Mouse (Mus musculus): ENCODE data around the gene Mphosph9. TPM values are rescaled to one million over a fixed set of nuclear protein-coding genes. Genes with fewer than 3 reads are reported as not detected.
A peak's percentile ranks its signal among the peaks of the same experiment; 100 is the strongest.
"Not testable (repeated sequence)": the region's sequence is repeated elsewhere in the genome, so short reads cannot be mapped to it uniquely, and the experiment has no call there.

The Mphosph9 gene
- polyA plus RNA-seq, 1 experiment from 2014 or later = 6.6 TPM

GRCm38 (mm10) chr5:124223574-124223973 lies 104.2 kb downstream of the Mphosph9 start:
- no peak overlapping the region for H3K9ac ChIP-seq (ENCODE audit: low read depth, low read length)
- no peaks in the 10 kb centered on the region for H3K9me3 ChIP-seq (ENCODE audit: control insufficient read depth, low read length)

GRCm38 (mm10) chr5:124222696-124223095 lies 105.1 kb downstream of the Mphosph9 start:
- no peaks in the 10 kb centered on the region for H3K27me3 ChIP-seq (replicated peaks; ENCODE audit: control insufficient read depth, insufficient read depth, low read length)
- H3K4me3 ChIP-seq (ENCODE audit: low read length) = no peak overlapping the region
- H3K4me1 ChIP-seq (ENCODE audit: control insufficient read depth, insufficient read depth, low read length) = peaks cover 16% of the 10 kb centered on the region
- 78% methylated on average over 11 of the region's 11 CpGs for WGBS
- no peaks in the 10 kb centered on the region for H3K9me3 ChIP-seq (ENCODE audit: control insufficient read depth, low read length)
- no peaks in the 10 kb centered on the region for H3K36me3 ChIP-seq (ENCODE audit: control insufficient read depth, insufficient read depth, low read length)
- no peak overlapping the region for H3K4me2 ChIP-seq (ENCODE audit: low read depth, low read length)
- H3K9ac ChIP-seq (ENCODE audit: low read depth, low read length) = no peak overlapping the region
- no peak overlapping the region for H3K27ac ChIP-seq (ENCODE audit: low read length)
- ATAC-seq = no peak

More at GRCm38 (mm10) chr5:124223574-124223973, 104.2 kb downstream of the Mphosph9 start:
- H3K27me3 ChIP-seq (replicated peaks; ENCODE audit: control insufficient read depth, insufficient read depth, low read length) = no peaks in the 10 kb centered on the region
- H3K4me2 ChIP-seq (ENCODE audit: low read depth, low read length) = no peak overlapping the region
- H3K4me3 ChIP-seq (ENCODE audit: low read length) = no peak overlapping the region
- no peaks in the 10 kb centered on the region for H3K36me3 ChIP-seq (ENCODE audit: control insufficient read depth, insufficient read depth, low read length)
- ATAC-seq = no peak
- peaks cover 16% of the 10 kb centered on the region for H3K4me1 ChIP-seq (ENCODE audit: control insufficient read depth, insufficient read depth, low read length)
- 79% methylated on average over 8 of the region's 8 CpGs for WGBS
- H3K27ac ChIP-seq (ENCODE audit: low read length) = no peak overlapping the region

DNA sequence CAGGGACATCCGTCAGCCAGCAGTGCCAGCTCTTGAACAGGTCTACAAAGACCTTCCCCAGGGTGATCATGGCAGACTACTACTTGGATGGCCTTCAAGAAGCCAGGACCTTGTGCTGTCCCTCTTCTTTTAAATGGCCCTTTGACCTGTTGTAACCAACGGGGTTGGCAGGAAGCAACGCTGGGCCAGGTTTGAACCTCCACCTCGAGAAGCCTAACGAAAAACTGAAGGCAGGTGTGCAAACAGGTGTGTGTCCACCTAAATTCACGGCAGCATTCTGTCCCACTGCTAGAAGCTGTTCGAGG lies 106.1 kb downstream of the Mphosph9 start:
- H3K4me1 ChIP-seq (ENCODE audit: control insufficient read depth, insufficient read depth, low read length) = peaks cover 11% of the 10 kb centered on the region
- H3K9me3 ChIP-seq (ENCODE audit: control insufficient read depth, low read length) = no peaks in the 10 kb centered on the region
- H3K36me3 ChIP-seq (ENCODE audit: control insufficient read depth, insufficient read depth, low read length) = no peaks in the 10 kb centered on the region
- no peak overlapping the region for H3K9ac ChIP-seq (ENCODE audit: low read depth, low read length)
- no peak overlapping the region for H3K4me2 ChIP-seq (ENCODE audit: low read depth, low read length)
- no peak overlapping the region for H3K4me3 ChIP-seq (ENCODE audit: low read length)
- H3K27me3 ChIP-seq (replicated peaks; ENCODE audit: control insufficient read depth, insufficient read depth, low read length) = no peaks in the 10 kb centered on the region
- H3K27ac ChIP-seq (ENCODE audit: low read length) = peak overlapping the region; percentile 20; the same call in 1 of the 2 replicates
- 79% methylated on average over 7 of the region's 7 CpGs for WGBS
- ATAC-seq = no peak

DNA sequence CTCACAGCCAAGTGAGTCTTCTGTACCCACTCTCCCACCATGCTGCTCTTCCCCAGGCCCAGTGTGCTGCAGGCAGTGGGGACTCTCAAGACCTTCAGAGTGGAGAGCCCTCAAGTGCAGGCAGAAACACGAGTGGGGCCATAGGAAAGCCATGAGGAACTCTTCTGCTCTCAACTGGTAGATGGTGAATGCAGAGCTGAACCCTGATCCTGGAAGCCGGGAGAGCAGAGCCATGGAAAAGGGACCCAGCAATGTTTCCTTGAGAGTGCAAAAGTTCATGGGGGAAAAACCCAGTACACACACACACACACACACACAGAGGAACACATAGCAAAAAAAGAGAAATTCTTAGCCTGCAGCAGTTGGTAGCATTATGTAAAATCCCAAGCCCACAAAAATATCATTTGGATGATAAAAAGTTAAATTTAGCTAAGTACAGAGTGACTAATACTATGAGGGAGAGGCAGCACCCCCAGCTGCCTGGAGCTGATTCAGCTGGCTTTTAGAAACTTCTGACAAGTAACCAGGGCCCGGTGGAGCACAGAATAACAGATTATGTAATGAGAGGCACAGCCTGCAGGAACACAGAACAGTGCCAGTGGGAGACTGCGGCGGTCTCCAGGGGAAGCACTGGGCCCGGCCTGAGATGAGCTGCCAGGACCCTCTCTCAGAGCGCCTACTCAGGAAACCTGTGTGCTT lies 106.6 kb downstream of the Mphosph9 start:
- WGBS = 54% methylated on average over 7 of the region's 7 CpGs
- peak; percentile 42; the same call in 1 of the 2 replicates for ATAC-seq
- no peak overlapping the region for H3K4me2 ChIP-seq (ENCODE audit: low read depth, low read length)
- H3K4me1 ChIP-seq (ENCODE audit: control insufficient read depth, insufficient read depth, low read length) = peaks cover 11% of the 10 kb centered on the region
- H3K27ac ChIP-seq (ENCODE audit: low read length) = peak overlapping the region; percentile 20; the same call in 1 of the 2 replicates
- H3K27me3 ChIP-seq (replicated peaks; ENCODE audit: control insufficient read depth, insufficient read depth, low read length) = no peaks in the 10 kb centered on the region
- H3K4me3 ChIP-seq (ENCODE audit: low read length) = no peak overlapping the region
- H3K36me3 ChIP-seq (ENCODE audit: control insufficient read depth, insufficient read depth, low read length) = no peaks in the 10 kb centered on the region
- H3K9me3 ChIP-seq (ENCODE audit: control insufficient read depth, low read length) = no peaks in the 10 kb centered on the region
- no peak overlapping the region for H3K9ac ChIP-seq (ENCODE audit: low read depth, low read length)

DNA sequence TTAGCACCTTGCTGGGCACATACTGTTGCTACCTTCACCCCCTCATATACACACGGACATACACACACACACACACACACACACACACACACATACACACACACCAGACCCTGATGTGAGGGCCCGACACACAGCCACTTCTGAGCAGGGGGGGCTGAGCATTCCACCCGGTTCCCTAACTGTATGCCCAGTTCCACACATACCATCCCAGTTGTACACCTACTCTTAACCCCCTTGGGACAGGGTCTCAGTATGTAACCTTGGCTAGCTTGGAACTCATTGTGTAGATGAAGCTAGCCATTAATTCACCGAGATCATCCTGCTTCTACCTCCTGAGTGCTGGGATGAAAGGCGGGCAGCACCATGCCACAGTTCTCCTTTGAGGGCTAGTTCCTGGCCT lies 107.2 kb downstream of the Mphosph9 start:
- Histone ChIP-seq H3K36me3 (ENCODE audit: control insufficient read depth, insufficient read depth, low read length) (no peaks in the 10 kb centered on the region), H3K27ac (ENCODE audit: low read length) (no peak overlapping the region), H3K4me2 (ENCODE audit: low read depth, low read length) (no peak overlapping the region), H3K4me3 (ENCODE audit: low read length) (no peak overlapping the region), H3K27me3 (replicated peaks; ENCODE audit: control insufficient read depth, insufficient read depth, low read length) (no peaks in the 10 kb centered on the region), H3K9ac (ENCODE audit: low read depth, low read length) (no peak overlapping the region), H3K4me1 (ENCODE audit: control insufficient read depth, insufficient read depth, low read length) (peaks cover 11% of the 10 kb centered on the region), H3K9me3 (ENCODE audit: control insufficient read depth, low read length) (no peaks in the 10 kb centered on the region)
- WGBS = 83% methylated on average over 5 of the region's 5 CpGs
- no peak for ATAC-seq

- peaks cover 11% of the 10 kb centered on the region for H3K4me1 ChIP-seq (ENCODE audit: control insufficient read depth, insufficient read depth, low read length)
- H3K27ac ChIP-seq (ENCODE audit: low read length) = no peak overlapping the region
- no peak overlapping the region for H3K4me2 ChIP-seq (ENCODE audit: low read depth, low read length)
- H3K27me3 ChIP-seq (replicated peaks; ENCODE audit: control insufficient read depth, insufficient read depth, low read length) = no peaks in the 10 kb centered on the region
- no peaks in the 10 kb centered on the region for H3K36me3 ChIP-seq (ENCODE audit: control insufficient read depth, insufficient read depth, low read length)
- H3K4me3 ChIP-seq (ENCODE audit: low read length) = no peak overlapping the region
- no peaks in the 10 kb centered on the region for H3K9me3 ChIP-seq (ENCODE audit: control insufficient read depth, low read length)
- WGBS = 85% methylated on average over 10 of the region's 10 CpGs
- no peak for ATAC-seq
- H3K9ac ChIP-seq (ENCODE audit: low read depth, low read length) = no peak overlapping the region
These were observed 108.3 kb downstream of the Mphosph9 start for GRCm38 (mm10) chr5:124219431-124219830.

DNA sequence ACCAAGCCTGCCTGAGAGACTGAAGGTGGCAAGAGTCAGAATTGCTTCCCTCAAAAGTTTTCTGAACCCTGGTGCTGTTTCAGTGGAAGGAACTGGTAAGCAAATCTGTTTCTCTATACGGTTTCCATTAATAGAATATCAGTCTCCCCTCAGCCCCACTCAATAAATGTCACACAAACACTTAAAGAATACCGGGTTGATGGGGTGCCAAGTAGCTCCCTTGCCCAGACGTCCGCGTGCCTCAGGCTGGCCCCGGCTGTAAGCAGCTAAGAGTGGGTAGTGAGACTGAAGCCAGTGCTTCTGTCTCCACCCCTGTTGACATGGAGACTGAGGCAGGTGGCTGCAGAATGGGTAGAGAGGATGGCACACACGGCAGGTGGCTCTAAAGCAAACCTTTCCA lies 108.8 kb downstream of the Mphosph9 start:
- Histone ChIP-seq H3K4me2 (ENCODE audit: low read depth, low read length) (no peak overlapping the region), H3K9ac (ENCODE audit: low read depth, low read length) (no peak overlapping the region), H3K27me3 (replicated peaks; ENCODE audit: control insufficient read depth, insufficient read depth, low read length) (no peaks in the 10 kb centered on the region), H3K4me1 (ENCODE audit: control insufficient read depth, insufficient read depth, low read length) (peaks cover 11% of the 10 kb centered on the region), H3K4me3 (ENCODE audit: low read length) (no peak overlapping the region), H3K9me3 (ENCODE audit: control insufficient read depth, low read length) (no peaks in the 10 kb centered on the region), H3K27ac (ENCODE audit: low read length) (no peak overlapping the region), H3K36me3 (ENCODE audit: control insufficient read depth, insufficient read depth, low read length) (no peaks in the 10 kb centered on the region)
- 66% methylated on average over 7 of the region's 7 CpGs for WGBS
- no peak for ATAC-seq

DNA sequence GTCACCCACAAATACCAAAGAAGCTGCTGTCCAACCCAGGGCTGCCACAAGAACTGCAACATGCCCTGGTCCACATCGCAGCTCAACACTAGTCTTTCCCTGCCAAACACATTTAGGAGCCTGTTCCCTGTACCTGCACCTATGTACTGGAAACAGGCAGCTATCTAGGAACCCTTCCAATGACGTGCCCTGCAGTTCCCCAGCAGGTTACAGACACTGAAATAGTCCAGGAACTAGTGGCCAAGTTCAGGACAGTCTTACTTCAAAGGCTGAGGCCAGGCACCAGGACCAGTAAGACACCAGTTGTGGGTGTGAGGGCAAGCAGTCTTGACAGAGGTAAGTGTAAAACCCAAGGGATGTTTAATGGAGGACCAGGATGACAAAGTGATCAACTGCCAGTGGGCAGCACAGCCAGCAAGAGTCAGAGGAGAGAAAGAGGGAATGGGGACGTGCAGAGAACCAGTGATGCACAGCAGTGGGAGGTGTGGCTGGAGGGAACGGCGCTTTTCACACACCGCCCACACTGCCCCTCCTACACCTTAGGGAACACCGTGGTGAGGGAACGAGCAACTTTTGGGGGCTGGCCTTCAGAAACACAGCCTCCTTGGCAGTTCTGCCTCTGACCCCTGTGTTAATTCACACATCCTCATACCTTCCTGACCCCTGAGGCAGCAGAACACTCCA lies 110.1 kb downstream of the Mphosph9 start:
- Histone ChIP-seq H3K4me1 (ENCODE audit: control insufficient read depth, insufficient read depth, low read length) (peaks cover 11% of the 10 kb centered on the region), H3K27ac (ENCODE audit: low read length) (no peak overlapping the region), H3K36me3 (ENCODE audit: control insufficient read depth, insufficient read depth, low read length) (no peaks in the 10 kb centered on the region), H3K4me2 (ENCODE audit: low read depth, low read length) (no peak overlapping the region), H3K9ac (ENCODE audit: low read depth, low read length) (no peak overlapping the region), H3K9me3 (ENCODE audit: control insufficient read depth, low read length) (no peaks in the 10 kb centered on the region), H3K4me3 (ENCODE audit: low read length) (no peak overlapping the region), H3K27me3 (replicated peaks; ENCODE audit: control insufficient read depth, insufficient read depth, low read length) (no peaks in the 10 kb centered on the region)
- no peak for ATAC-seq
- WGBS = 47% methylated on average over 8 of the region's 8 CpGs

GRCm38 (mm10) chr5:124217092-124217491 lies 110.7 kb downstream of the Mphosph9 start:
- H3K4me2 ChIP-seq (ENCODE audit: low read depth, low read length); ATAC-seq; H3K27me3 ChIP-seq (replicated peaks; ENCODE audit: control insufficient read depth, insufficient read depth, low read length); H3K36me3 ChIP-seq (ENCODE audit: control insufficient read depth, insufficient read depth, low read length); H3K9me3 ChIP-seq (ENCODE audit: control insufficient read depth, low read length); H3K9ac ChIP-seq (ENCODE audit: low read depth, low read length); H3K27ac ChIP-seq (ENCODE audit: low read length); H3K4me3 ChIP-seq (ENCODE audit: low read length): not testable (repeated sequence)
- 93% methylated on average over 5 of the region's 5 CpGs for WGBS
- H3K4me1 ChIP-seq (ENCODE audit: control insufficient read depth, insufficient read depth, low read length) = peaks cover 11% of the 10 kb centered on the region

Measured in intestine, embryonic 16.5 days (tissue).